Mouse (Mus musculus): ENCODE results near the gene Nfat5. TPM values are rescaled to one million over a fixed set of nuclear protein-coding genes. Genes with fewer than 3 reads are reported as not detected.

Nfat5 gene
- total RNA-seq, 2 experiments from 2014 or later = 26.4 to 29.3 TPM

- intact Hi-C loops (cut with DNase I) = no loop called here
- no peak for DNase-seq
These were observed 97.9 kb downstream of the Nfat5 start for GRCm38 (mm10) chr8:107391136-107391516.

DNA sequence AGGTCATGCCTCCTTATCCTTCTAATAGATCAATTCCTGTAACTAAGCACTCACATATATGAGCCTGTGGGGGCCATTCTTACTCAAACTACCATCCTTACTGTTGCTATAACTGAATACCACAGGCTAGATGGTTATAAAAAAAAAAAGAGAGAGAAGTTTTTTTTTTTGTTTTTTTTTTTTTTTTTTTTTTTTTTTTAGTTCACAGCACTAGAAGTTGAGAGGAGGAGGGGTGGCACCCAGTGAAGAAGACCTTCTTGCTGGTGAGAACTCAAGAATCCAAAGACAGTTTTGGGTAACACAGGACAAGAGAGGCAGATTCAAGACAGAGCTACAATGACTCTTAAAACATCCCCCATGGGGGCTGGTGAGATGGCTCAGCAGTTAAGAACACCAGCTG is 102.1 kb downstream of the Nfat5 start:
- intact Hi-C loops (cut with DNase I) = no loop called here
- DNase-seq = no peak

DNA sequence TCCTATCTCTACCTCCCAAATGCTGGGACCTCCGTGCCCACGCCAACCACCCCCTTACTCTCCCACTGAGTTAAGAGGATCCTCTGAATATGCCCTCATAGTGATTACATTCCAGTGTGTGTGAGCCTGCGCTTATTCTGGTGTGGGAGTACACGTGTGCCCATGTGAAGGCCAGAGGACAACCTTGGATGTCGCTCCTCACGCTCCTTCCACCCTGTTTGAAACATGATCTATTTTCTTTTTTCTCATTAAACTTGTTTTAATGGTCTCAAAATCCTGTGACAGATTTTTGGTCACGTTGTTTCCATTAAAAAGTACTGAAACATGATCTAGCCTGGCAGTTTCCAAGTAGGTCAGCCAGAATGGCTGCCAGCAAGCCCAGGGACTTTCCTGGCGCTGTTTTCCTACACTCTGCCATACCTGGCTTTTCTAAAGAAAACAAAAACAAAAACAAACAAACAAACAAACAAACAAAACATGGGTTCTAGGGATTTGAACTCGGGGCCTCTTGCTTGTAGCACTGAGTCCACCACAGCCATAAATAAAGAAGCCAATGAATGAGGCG is 102.9 kb downstream of the Nfat5 start:
- DNase-seq = no peak
- intact Hi-C loops (cut with DNase I) = no loop called here

GRCm38 (mm10) chr8:107397665-107398064 is 104.4 kb downstream of the Nfat5 start:
- no peak for DNase-seq
- intact Hi-C loops (cut with DNase I) = no loop called here

DNA sequence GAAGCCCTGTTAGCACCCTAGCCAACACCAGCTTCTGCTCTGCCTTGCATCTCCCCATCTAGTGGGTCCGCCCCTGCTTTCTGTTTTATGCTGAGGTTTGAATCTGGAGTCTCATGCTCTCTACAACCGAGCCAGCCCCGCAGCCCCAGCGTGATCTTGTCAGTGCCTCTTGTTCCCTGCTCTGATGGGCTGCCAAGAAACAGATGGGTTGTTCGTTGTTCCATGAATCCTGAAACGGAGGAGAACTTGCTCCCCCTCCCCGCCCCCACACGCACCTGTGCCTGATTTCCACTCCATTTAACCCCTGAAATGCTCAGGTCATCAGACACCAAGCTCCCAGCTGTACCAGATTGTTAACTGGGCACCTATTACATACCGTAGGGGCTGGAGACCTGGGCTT is 106.2 kb downstream of the Nfat5 start:
- intact Hi-C loops (cut with DNase I) = no loop called here
- DNase-seq = no peak

DNA sequence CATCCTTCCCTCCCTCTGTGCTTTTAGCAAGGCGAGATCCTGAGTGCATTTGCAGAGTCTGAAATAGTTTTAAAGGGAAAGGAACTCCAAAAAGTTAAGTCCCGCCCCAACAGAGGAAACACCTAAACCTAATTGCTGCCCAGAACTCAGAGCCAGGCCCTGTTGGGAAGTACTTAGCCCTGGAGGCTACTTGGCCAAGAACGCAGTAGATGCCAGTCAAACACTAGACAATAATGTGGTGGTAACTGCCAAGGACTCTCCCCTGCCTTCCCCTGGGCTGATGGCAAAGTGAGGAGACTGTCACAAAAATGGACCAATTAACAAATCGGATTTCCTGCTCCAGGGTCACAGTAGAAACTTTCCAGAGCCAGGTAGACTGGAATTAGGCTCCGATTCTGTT is 108.6 kb downstream of the Nfat5 start:
- intact Hi-C loops (cut with DNase I) = no loop called here

DNA sequence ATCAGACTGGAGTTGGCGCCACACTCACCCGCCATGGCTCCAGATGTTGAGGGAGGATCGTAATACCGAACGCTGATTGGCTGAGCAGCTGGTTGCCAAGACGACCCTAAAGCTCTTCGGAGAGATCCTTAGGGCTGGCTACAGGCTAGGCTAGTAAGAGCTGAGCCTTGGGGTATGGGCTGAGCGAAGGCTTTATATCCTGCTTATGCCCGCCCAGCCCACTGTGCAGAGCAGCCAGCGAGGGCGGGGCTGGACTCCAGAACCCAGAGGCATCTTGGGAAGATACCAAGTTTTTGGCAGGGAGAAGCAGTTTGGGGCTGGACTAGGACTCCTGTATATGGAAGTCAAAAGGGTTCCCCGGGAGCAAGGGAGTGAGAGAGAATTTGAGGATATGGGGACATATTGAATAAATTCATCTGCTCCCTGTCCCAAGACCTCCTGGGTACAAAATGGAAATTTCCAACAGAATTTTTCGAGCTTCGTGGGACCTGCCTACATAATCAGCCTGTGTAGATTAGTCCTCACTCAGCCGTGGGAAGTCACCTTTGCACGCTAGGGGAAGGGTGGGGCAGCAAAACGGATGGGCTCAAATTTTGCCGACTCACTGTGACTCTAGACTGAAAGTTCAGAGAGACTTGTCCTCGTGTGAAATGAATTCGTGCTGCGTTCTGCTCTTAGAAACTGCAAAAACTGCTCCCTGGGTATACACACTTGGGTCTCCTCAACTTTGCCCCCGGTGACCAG is 109.9 kb downstream of the Nfat5 start, which contains the start of gene Nqo1:
Nqo1 (minus strand) TSS at position 169 of the 744 bp plus-strand sequence.
- DNase-seq = peak; percentile 76 to 82
- intact Hi-C loops (cut with DNase I) = no loop called here

More for the DNA sequence above, 108.6 kb downstream of the Nfat5 start:
- DNase-seq = no peak

DNA sequence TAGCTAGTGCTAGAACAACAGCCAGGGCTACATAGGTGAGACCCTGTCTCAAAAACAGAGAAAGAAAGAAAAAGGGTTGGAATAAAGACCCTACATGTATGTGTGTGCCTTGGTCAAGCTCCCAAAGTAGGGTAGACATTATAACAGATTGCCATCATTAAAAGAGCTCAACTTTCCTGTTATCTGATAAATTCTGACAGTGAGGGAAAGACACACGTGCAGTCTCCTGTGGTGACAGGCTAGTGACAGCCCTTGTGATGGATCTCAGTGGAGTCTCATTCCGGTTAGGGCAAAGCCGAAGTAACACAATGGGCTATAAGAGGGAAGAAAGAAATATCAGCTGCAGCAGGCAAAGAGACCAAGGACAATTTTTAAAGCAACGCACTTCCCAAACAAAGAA is 110.8 kb downstream of the Nfat5 start:
- intact Hi-C loops (cut with DNase I) = no loop called here
- DNase-seq = no peak

GRCm38 (mm10) chr8:107405935-107406334 is 112.7 kb downstream of the Nfat5 start:
- DNase-seq = no peak

DNA sequence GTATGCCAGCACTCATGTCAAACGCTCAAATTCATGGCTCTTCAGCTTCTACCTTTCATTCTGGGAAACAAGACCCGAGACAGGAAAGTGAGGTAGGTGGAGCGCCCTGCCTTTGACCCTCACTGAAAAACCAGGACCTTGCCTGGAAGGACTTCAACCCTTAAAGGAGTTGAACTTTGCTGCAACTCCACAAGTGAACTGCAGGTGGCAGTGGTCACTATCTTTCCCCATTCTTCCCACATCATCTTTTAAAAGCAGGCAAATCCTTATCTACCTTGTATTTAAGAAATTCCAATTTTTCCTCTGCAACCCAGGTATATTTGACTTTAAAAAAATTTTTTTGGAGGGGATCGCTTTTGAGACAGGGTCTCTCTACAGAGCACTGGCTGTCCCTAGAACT is 118.1 kb downstream of the Nfat5 start:
- intact Hi-C loops (cut with DNase I) = loop anchor here (5.0 kb wide), 1 partner anchor 166 kb away; no protein-coding TSS in a partner anchor
- DNase-seq = no peak

More at GRCm38 (mm10) chr8:107405935-107406334, 112.7 kb downstream of the Nfat5 start:
- intact Hi-C loops (cut with DNase I) = no loop called here

DNA sequence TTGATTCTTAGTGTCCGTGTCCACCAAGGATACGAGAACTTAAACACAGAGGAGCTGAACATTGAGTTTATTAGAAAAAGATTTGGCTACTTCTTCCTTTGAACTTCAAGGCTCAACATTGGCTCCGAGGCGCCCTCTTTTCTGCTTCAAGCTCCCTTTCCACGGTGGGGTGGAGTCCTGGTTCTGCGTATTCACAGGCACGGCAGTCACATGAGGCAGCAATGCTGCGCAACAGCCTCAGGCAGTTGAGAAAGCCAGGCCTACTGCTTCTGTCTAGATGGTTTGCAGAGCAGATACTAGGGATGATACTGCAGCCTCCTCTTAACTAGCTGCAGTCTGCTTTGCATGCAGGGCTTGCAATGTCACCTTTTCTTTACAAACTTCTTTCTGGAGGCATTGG is 119.3 kb downstream of the Nfat5 start:
- DNase-seq = no peak
- intact Hi-C loops (cut with DNase I) = loop anchor here (5.0 kb wide), 1 partner anchor 165 kb away; no protein-coding TSS in a partner anchor

- no peak for DNase-seq
- intact Hi-C loops (cut with DNase I) = loop anchor here (5.0 kb wide), 1 partner anchor 163 kb away; no protein-coding TSS in a partner anchor
These were observed 120.6 kb downstream of the Nfat5 start for GRCm38 (mm10) chr8:107413881-107414280.

- intact Hi-C loops (cut with DNase I) = no loop called here
- no peak for DNase-seq
These were observed 123.7 kb downstream of the Nfat5 start for GRCm38 (mm10) chr8:107417001-107417400.

DNA sequence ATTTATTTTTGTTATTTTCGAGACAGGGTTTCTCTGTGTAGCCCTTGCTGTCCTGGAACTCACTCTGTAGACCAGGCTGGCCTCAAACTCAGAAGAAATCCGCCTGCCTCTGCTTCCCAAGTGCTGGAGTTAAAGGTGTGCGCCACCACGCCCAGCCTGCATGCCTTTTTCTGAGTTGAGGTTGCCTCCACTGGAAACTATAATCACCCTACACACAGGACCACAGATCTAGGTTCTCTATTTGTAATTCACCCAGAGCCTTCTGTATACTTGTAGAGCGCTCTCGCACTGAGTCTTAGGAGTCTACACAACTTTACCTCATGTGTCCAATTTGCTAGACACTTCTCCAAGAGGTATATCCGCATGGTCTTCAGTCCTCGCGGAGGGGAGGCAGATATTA is 130.9 kb downstream of the Nfat5 start:
- no peak for DNase-seq
- intact Hi-C loops (cut with DNase I) = loop anchor here (2.0 to 10.0 kb wide), 2 partner anchors 35 to 89 kb away; no protein-coding TSS in a partner anchor

DNA sequence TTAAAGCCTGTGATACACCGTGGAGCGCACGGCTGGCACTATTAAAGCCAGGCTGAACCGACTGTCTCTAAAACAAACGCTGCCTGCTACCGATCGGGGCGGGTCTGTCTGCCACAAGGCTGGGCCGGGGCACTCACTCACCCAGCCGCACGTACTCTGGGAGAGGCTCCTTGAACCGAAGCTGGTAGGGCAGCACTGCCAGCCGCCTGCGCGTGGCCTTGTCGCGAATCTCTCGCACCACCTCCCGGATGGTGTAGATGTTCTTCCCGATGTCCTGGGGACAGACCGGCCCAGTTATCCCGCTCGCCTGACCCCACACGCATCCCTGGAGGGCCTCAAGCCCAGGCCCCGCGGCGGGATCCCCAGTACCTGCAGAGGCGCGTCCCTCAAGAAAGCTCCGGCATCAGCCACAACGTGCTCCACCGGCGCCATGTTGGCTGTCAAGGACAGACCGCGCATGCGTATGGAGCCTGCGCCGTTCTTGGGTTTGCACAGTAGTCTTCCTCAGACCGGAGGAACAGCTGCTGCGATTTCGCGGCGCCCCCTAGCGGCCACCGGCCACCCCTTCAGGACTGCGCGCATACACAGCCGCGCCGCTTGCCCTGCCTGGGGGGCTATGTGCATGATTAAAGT is 131.4 kb downstream of the Nfat5 start, which contains the start of gene Nob1:
Nob1 (minus strand) TSS at position 455 of the 633 bp plus-strand sequence.
- peak; percentile 97 to 98 for DNase-seq
- intact Hi-C loops (cut with DNase I) = loop anchor here (2.0 to 10.0 kb wide), 3 partner anchors 36 to 322 kb away; no protein-coding TSS in a partner anchor

DNA sequence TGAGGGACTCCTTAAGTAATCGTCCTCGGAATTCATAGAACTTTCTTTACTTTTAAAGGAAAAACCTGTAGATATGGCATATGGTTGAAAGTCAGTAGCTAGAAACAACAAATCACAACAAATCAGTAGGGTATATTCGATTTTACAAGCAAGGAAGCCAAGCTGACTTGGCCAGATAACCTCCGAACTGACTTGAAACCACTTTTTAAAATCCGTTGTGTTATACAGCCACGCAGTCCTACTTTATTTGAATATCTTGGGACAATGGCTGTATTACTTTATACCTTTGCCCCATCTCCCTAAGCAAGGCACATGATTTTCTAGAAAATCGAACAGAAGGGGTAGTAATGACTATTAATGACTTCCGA is 131.9 kb downstream of the Nfat5 start:
- intact Hi-C loops (cut with DNase I) = loop anchor here (2.0 to 10.0 kb wide), 3 partner anchors 36 to 323 kb away; no protein-coding TSS in a partner anchor
- no peak for DNase-seq

Other genes with a start within 250 kb of the Nfat5 start
- gene Pdf, start 244.9 kb upstream of the Nfat5 start, total RNA-seq (2021) = 10 to 100 TPM; 61.9 to 64.7 TPM
- gene Cog8, start 236.8 kb upstream of the Nfat5 start, total RNA-seq (2021) = 10 to 100 TPM; 18.8 to 18.9 TPM
- gene Nip7, start 236.6 kb upstream of the Nfat5 start, total RNA-seq (2021) = 10 to 100 TPM; 21.3 to 24.8 TPM
- gene Tmed6, start 227.8 kb upstream of the Nfat5 start, total RNA-seq (2021) = not detected
- 10 to 100 TPM; 11.5 to 13.9 TPM for gene Terf2, start 196.9 kb upstream of the Nfat5 start, total RNA-seq (2021)
- gene Cyb5b, start 142.8 kb upstream of the Nfat5 start, total RNA-seq (2021) = 10 to 100 TPM; 29.4 to 43.2 TPM
- gene Nqo1, start 109.7 kb downstream of the Nfat5 start, total RNA-seq (2021) = 10 to 100 TPM; 33.2 to 57.3 TPM
- gene Nob1, start 131.6 kb downstream of the Nfat5 start, total RNA-seq (2021) = 10 to 100 TPM; 21.6 to 24.1 TPM
- 10 to 100 TPM; 23.9 to 26.1 TPM for gene Wwp2, start 142.9 kb downstream of the Nfat5 start, total RNA-seq (2021)